Mouse (Mus musculus) liver, embryonic 14.5 days (tissue): ENCODE results near the gene Dydc1.

Experiments
- CTCF ChIP-seq: IDR thresholded peaks from 2 replicates; pipeline ENCODE4 v1.5.1; 2016; ENCODE audit warnings: antibody characterized with exemption, low read depth, control low read depth
- EP300 ChIP-seq: IDR thresholded peaks from 2 replicates; pipeline ENCODE4 v1.6.1; 2016; ENCODE audit warnings: antibody characterized with exemption, low read depth

DNA sequence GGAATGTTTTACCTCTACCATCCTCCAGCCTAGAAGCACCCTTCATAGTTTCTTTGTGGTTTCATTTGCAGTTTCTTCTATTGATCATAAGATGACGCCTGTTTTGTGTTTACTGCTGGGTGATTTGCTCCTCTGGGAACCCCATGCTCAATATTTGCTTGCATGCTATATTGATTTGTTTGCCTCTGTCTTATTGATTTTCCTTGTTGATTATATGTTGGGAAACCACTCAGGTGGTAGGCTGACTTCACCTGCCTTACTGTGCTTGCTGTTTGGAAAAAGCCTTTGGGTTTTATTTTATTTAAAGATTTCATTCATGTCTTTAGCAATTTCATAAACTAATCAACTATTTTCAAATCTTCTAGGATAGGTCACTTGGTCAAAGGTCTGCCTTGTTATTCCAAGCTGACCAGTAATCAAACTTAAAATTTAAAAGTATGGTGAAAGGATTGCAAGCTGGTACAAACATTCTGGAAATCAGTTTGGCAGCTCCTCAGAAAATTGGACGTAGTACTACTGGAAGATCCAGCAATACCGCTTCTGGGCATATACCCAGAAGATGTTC is 23.7 kb downstream of the Dydc1 start:
- no peak for TF ChIP-seq CTCF
- no peak for TF ChIP-seq EP300
